Mouse (Mus musculus) embryo, embryonic 11 days (tissue): Measurements from ENCODE around the gene Zfp202.

Source experiments
- DNase-seq: peaks from one replicate; pipeline ENCODE4 v3.0.0-alpha.2; 2015

Gene Zfp202

DNA sequence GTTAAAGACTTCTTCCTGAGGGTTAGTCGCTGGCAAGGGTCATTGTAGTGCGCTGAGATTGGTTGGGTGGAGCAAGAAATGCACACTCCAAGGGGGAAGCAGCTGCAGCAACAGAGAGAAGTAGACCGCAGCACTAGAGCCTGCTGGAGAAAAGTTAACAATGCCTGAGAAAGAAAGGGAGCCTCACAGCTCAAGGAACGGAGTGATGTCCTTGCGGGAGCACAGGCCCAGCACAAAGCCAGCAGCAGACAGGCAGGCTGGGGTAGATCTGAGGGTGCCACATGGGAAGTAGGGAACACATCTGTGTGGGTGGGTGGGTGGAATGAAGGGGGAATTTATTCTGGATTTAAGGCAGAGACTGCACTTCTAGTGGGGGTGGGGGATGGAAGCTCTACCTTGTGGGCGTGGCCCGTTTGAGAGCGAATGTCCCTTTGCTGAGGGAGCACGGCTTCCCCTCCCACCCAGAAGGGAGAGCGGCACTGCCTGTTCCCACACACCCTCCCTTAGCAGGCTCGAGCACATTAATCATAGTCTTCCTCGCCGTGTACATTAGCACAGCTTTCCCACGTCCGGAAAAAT lies 49.2 kb downstream of the Zfp202 start:
- peak; percentile 85 for DNase-seq

DNA sequence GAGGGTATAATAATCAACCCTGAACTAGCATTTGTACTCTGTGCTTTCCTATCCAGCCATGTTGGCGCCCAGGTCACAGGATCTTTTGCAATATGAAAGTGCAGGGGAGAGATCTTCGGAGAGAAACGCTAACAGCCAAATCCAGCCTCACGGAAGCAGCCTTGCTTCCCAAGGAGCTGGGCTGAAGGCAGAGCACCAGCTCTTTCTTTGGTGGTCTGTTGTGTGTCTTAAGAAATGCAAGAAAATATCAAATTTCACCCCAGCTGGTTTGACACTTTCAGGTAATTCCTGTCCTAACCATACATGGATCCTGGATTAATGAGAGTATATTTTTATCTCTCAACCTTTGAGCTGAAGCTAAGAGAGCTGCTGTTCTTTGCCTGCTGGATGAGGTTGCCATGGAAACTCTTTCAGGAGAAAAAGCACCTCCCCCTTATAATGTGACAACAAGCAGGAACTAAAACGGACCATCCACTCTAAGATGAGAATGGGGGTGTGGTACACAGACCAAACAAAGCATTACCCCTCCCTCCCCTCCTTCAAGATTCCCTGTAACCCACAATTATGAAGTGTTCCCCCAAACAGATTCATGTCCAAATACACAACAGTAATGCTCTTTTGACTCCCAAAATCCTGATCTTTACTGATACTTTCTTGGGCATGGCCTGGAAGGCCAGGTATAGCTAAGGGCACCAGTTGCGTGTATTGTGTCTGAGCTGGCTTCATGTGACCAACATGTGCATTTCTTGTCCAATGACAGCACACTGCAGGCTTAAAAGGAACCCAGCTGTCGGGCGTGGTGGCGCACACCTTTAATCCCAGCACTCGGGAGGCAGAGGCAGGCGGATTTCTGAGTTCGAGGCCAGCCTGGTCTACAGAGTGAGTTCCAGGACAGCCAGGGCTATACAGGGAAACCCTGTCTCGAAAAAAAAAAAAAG lies 50.1 kb downstream of the Zfp202 start:
- peak; percentile 64 for DNase-seq

DNA sequence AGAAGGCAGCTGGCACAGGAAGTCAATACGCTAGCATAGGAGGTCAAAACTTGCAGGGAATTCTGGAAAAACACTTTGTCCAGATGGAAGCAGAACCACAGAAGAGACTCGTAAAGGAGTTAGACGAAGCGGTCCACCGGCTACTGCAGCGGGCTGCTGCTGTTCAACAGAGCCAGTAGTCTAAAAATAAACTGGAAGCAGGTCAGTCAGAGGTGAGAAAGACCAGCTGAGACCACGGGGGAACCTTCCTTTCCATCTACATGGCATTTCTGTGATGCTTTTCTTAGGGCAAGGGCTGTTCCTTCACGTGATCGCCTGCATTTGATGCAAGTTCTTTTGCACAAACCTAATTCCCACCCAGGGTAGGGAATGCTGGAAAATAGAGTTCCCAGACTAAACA lies 53.4 kb downstream of the Zfp202 start:
- DNase-seq, result no peak

DNA sequence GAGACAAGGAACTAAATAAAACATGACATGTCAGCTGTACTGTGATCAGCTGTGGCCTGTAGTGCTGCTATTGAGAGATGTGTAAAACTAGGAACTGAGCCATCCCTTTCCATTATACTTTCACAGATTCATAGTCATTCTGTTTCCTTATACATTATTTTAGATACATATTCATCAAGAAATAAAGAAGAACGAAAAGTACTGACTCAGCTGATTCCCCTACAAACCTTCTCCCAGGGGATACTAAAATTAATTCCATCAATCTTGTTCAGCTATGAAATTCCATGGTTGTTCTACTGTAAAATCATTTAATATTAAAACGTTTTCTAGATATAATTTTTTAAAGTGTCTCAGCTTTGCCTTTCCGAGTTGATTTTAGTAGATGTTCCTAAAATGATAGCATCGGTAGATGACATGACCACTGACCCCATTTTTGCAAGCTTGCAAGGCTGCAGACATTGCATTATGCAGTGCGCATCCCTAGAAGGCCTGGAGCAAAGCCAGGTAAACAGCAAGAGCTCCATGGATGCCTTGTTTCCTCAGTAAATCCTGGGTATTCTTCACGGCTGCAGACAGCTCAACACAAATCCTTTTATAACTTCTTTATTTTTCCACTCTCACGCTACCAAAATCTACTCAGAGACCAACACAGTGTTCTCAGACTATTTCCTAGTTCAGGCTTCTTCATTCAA lies 54.0 kb downstream of the Zfp202 start:
- DNase-seq, result no peak

DNA sequence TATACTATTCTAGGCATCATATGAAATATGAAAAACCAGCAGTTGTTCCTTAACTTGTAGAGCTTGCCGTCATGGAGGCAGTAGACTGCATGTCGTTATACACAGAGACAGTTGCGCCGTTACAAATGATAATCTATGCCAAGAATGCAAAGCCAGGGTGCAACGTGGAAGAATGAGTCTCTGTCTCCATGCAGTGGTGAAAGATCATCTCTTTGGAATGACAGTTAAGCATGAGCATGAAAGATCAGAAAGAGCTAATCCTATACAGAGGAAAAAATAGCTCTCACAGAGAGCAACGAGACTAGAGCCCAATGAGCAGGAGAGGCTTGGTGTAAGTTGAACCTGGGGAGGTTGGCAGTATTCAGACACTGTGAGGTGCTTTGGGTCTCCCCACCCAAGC lies 54.6 kb downstream of the Zfp202 start:
- DNase-seq, result no peak

DNA sequence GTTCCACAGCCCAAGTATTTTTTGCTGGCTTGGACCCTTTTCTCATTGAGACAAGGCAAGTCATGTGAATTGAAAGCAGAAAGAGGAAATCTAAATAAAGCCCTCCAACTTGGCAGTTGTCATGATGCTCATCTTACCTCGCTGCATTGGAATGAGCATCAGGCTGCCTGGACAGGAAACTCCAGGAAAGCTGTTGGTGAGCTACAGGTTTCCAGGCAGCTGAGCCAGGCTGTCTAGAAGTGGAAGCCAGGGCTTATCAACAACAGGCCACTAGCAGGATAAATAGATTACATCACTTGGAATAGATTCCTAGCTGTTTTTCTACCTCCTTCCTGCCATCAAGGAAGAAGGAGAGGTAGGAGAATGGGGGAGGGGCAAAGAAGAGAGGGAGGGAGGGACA lies 57.0 kb downstream of the Zfp202 start:
- no peak for DNase-seq

DNA sequence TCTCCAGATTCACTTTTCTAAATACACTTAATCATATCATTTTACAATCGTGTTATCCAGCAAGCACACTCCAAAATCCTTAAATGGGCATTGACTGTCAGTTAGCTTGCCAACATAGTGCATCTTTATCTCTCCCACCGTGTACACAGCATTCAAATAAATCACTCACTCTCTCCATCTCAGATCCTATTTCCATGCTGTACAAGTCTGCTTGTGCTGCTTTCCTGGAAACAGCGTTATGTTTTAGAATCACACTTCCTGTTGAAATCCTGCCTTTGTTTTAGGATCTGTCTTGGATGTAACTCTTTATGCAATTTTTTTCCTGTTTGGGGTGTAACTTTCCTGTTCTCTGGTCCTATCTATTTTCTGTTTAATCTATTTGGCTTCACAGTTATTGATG lies 60.3 kb downstream of the Zfp202 start:
- DNase-seq, result no peak
